Mouse (Mus musculus) kidney, postnatal 0 days (tissue): ENCODE data around the gene Sfrp2. TPM values are rescaled to one million over a fixed set of nuclear protein-coding genes. Genes with fewer than 3 reads are reported as not detected.

ENCODE experiments used
- ATAC-seq: fragments of 200-750 bp; cut with Nextera tagmentation; replicated peaks from 2 replicates; pipeline ENCODE4 v1.8.0; 2017; ENCODE audit warnings: low read depth, moderate number of reproducible peaks, moderate TSS enrichment, moderate library complexity; ENCODE audit not compliant: low FRiP score
- DNase-seq: peaks from one replicate; pipeline ENCODE4 v3.0.0-alpha.2; 2016; ENCODE audit warnings: low spot score
- H3K27ac ChIP-seq: fragments of 300-500 bp; sonication (generic); 2 replicates; pipeline ENCODE4 v1.5.1; 2014; ENCODE audit warnings: mild to moderate bottlenecking
- H3K27me3 ChIP-seq: fragments of 300-500 bp; sonication (generic); 2 replicates; pipeline ENCODE4 v1.6.1; 2014; ENCODE audit warnings: low read length, mixed read lengths; ENCODE audit not compliant: insufficient read depth
- H3K36me3 ChIP-seq: fragments of 300-500 bp; sonication (generic); 2 replicates; pipeline ENCODE4 v1.6.1; 2014; ENCODE audit warnings: low read length, mixed read lengths; ENCODE audit not compliant: insufficient read depth
- H3K4me1 ChIP-seq: fragments of 300-500 bp; sonication (generic); replicated peaks from 2 replicates; pipeline ENCODE4 v1.6.1; 2014; ENCODE audit warnings: antibody characterized with exemption, low read length, mixed read lengths; ENCODE audit not compliant: insufficient read depth
- H3K4me2 ChIP-seq: fragments of 300-500 bp; sonication (generic); 2 replicates; pipeline ENCODE4 v1.6.1; 2014; ENCODE audit warnings: mild to moderate bottlenecking, low read length, moderate library complexity, mixed read lengths
- H3K4me3 ChIP-seq: fragments of 300-500 bp; sonication (generic); replicated peaks from 2 replicates; pipeline ENCODE4 v1.5.1; 2014; ENCODE audit warnings: low read depth, low read length
- H3K9ac ChIP-seq: fragments of 300-500 bp; sonication (generic); 2 replicates; pipeline ENCODE4 v1.6.1; 2014; ENCODE audit warnings: low read depth, low read length
- H3K9me3 ChIP-seq: fragments of 300-500 bp; sonication (generic); replicated peaks from 2 replicates; pipeline ENCODE4 v1.6.1; 2016; ENCODE audit warnings: low read length, inconsistent platforms, mixed read lengths
- CTCF ChIP-seq: IDR thresholded peaks from 2 replicates; pipeline ENCODE4 v1.5.1; 2016; ENCODE audit warnings: antibody characterized with exemption, low read depth, mild to moderate bottlenecking, moderate library complexity
- WGBS: fragments of 180-500 bp; shearing (Covaris S2); extraction: QIAGEN DNeasy Blood & Tissue Kit; methylation state at CpG from one replicate; pipeline ENCODE4 v1.1.7; 2014; 5-methylcytosine and 5-hydroxymethylcytosine counted together
- polyA plus RNA-seq: library from polyadenylated mRNA; unstranded; fragments of >200 nt; fragmentation: Nextera tagmentation; extraction: Ambion mirVana; gene quantifications from 2 replicates; pipeline ENCODE4 v1.2.1, GENCODE M21; 2015

Gene Sfrp2
- polyA plus RNA-seq, 1 experiment from 2014 or later: 126 TPM

DNA sequence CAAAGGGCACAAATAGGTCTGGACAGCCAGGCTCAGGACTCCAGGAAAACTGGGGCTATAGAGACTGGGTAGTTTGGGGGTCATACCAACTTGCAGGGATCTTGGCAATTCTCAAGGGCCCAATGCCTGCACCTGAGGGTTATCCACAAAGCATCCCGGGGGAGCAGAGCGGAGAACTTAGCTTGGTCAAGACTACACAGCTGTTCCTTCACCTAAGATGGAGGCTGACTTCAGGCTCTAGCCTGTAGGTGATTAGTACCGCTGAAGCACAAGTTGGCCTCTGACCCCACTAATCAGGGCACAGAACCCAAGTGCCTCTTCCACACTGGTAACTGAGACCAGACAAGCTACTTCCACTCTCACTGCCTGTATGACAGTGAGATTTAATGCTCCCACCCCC, 18.6 kb downstream of the Sfrp2 start:
- WGBS: 64% methylated on average over 3 of the region's 3 CpGs
- H3K36me3 ChIP-seq: no peaks in the 10 kb centered on the region
- ATAC-seq: no peak
- H3K4me1 ChIP-seq: peaks cover 7% of the 10 kb centered on the region; the same call in 1 of the 2 replicates
- H3K27ac ChIP-seq: no peak overlapping the region
- no peak for DNase-seq
- H3K4me2 ChIP-seq: no peak overlapping the region
- no peaks in the 10 kb centered on the region for H3K27me3 ChIP-seq
- H3K9me3 ChIP-seq: no peaks in the 10 kb centered on the region
- no peak overlapping the region for H3K4me3 ChIP-seq
- no peak for TF ChIP-seq CTCF
- no peak overlapping the region for H3K9ac ChIP-seq

DNA sequence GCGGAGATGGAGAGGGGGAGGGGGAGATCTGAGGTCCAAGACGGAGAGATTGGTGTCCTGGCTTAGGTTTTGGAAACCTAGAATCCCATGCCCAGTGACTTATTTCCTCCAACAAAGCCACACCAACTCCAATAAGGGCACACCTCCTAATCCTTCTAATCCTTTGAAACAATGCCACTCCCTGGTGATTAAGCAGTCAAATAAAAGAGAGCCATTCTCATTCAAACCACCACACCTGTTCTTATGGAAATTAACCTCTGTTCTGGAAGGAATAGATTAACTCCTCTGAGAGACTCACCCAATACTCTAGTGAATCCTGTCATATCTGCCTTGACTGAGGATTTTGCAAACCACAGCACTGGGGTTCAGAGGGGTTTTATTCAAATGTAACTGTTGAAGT, 21.0 kb downstream of the Sfrp2 start:
- ATAC-seq (no peak), DNase-seq (no peak)
- Histone ChIP-seq H3K36me3 (no peaks in the 10 kb centered on the region), H3K27ac (no peak overlapping the region), H3K9me3 (no peaks in the 10 kb centered on the region), H3K27me3 (no peaks in the 10 kb centered on the region), H3K4me2 (no peak overlapping the region), H3K4me1 (peaks cover 7% of the 10 kb centered on the region; the same call in 1 of the 2 replicates), H3K4me3 (no peak overlapping the region), H3K9ac (no peak overlapping the region)
- TF ChIP-seq CTCF: no peak
- WGBS: 96% methylated on average over 2 of the region's 2 CpGs

DNA sequence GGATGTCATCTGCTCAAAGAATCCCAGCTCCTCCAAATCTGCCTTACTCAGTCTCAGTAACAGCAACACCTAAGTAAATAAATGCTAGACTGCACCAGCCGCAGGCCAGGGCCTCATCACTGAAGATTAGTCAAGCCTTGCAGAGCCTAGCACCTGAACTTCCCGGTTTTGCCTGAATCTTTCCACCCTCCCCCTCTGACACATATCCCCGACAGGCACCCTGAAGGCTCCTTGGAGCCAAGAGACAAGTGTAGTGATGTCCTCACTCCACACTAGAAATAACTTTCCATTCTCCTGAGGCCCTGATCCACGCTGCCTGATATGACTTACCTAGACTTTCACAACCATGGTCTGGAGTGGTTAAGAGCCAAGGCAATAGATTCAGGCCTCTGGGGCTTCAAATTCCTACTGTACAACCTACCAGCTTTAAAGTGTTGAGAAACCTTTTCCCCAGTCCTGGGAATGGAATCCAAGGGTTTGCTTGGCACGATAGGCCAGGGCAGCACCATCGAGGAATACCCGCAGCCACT, 21.7 kb downstream of the Sfrp2 start:
- H3K9ac ChIP-seq: no peak overlapping the region
- 75% methylated on average over 7 of the region's 7 CpGs for WGBS
- no peaks in the 10 kb centered on the region for H3K36me3 ChIP-seq
- no peaks in the 10 kb centered on the region for H3K27me3 ChIP-seq
- DNase-seq: no peak
- no peak for TF ChIP-seq CTCF
- no peaks in the 10 kb centered on the region for H3K9me3 ChIP-seq
- ATAC-seq: no peak
- H3K4me1 ChIP-seq: peaks cover 7% of the 10 kb centered on the region; the same call in 1 of the 2 replicates
- H3K4me3 ChIP-seq: no peak overlapping the region
- H3K4me2 ChIP-seq: no peak overlapping the region
- H3K27ac ChIP-seq: no peak overlapping the region

DNA sequence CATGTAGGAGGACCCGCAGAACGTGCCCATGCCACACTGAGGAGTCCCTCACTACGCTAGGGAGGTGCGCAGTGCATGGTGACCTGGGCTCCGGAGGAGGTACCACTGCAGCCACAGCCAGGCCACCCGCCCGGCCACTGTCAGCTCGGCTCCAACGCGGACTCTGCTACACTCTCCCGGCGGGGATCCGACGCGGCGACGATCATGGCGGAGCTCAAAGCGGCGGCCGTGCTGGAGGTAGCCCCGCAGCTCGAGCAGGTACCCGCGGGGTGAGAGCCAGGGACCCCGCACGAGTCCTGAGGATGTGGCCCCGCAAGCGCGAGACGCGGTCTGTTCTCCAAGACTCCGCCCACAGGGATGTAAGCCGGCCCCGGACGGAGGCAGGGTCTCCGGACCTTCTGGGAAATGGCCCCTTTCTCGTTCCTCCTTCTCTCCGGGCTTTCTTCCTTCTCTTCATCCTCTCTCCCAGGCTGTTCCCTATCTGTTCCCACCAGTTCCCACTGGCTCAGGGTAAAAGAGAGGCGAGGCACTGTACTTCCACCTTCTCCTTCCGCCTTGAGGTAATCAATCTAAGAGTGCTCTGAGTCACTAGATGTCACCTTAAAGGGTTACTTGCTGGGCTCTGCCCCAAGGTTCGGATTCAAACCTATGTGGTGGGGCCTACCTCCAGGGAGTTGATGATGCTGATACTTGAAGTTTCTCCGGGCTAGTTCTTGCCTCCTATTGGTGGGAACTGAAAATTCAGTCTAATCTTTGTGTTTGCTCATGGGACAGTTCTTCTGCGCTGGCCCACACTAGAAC, 23.7 kb downstream of the Sfrp2 start:
- Histone ChIP-seq H3K27me3 (no peaks in the 10 kb centered on the region), H3K27ac (no peak overlapping the region), H3K9me3 (no peaks in the 10 kb centered on the region), H3K36me3 (no peaks in the 10 kb centered on the region), H3K4me1 (no peaks in the 10 kb centered on the region), H3K4me3 (peak overlapping the region; percentile 61), H3K4me2 (peak overlapping the region; percentile 89), H3K9ac (peak overlapping the region; percentile 59)
- WGBS: 3% methylated on average over 44 of the region's 44 CpGs
- TF ChIP-seq CTCF: peak; percentile 35; the same call in 1 of the 2 replicates
- DNase-seq: peak; percentile 65
- ATAC-seq: peak; percentile 63

DNA sequence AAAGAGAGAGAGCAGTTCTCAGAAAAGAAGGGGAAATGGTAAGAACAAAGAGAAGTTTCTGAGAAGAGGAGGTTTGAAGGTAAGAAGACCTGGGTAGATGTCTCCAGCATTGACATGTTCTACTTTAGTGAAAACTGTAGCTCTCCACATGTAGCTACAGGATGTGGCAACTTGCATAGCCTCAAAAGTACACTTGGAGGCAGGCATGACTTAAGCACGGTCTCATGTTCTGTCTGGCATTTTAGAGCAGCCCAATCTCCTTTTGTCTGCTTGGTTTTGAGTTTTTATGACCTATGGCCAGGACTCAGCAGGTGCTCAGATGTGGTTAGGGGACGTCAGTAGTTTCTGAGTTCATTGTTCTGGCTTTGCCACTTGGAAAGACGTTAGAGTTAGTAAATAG, 25.3 kb downstream of the Sfrp2 start:
- no peak overlapping the region for H3K4me2 ChIP-seq
- DNase-seq: no peak
- H3K9me3 ChIP-seq: no peaks in the 10 kb centered on the region
- H3K27me3 ChIP-seq: no peaks in the 10 kb centered on the region
- no peak overlapping the region for H3K9ac ChIP-seq
- no peak overlapping the region for H3K27ac ChIP-seq
- H3K36me3 ChIP-seq: no peaks in the 10 kb centered on the region
- H3K4me3 ChIP-seq: no peak overlapping the region
- no peak for ATAC-seq
- H3K4me1 ChIP-seq: no peaks in the 10 kb centered on the region
- WGBS: 71% methylated on average over 3 of the region's 3 CpGs
- TF ChIP-seq CTCF: no peak

DNA sequence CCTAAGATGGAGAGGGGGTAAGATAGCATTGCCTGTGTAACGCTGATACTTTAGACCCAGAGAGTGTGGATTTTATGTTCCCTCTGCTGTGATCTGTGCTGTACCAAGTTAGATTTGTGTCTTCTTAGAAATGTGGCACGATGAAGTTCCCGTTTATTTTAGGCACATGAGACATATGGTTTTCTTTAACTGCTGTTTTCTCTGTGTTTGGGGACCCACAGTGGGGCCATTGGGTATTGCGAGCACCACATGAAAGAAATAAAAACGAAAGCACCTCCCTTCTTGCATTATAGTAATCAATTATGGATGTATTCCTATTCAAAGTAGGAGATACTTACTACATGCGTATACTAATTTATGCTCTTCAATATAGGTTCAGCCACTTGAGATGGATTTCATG, 31.0 kb downstream of the Sfrp2 start:
- 55% methylated on average over 6 of the region's 6 CpGs for WGBS
- no peak for TF ChIP-seq CTCF
- no peak for ATAC-seq

More for the DNA sequence above, 31.0 kb downstream of the Sfrp2 start:
- H3K27ac ChIP-seq: no peak overlapping the region
- H3K9me3 ChIP-seq: no peaks in the 10 kb centered on the region
- H3K9ac ChIP-seq: no peak overlapping the region
- no peak overlapping the region for H3K4me3 ChIP-seq
- no peaks in the 10 kb centered on the region for H3K4me1 ChIP-seq
- H3K27me3 ChIP-seq: no peaks in the 10 kb centered on the region
- DNase-seq: no peak
- no peaks in the 10 kb centered on the region for H3K36me3 ChIP-seq
- no peak overlapping the region for H3K4me2 ChIP-seq
